In genomic region chr16:38344941-38345725, GRCm38 (mm10) we compare ENCODE assay signal across 9 mouse cellular contexts. TPM values are rescaled to one million over a fixed set of nuclear protein-coding genes. Genes with fewer than 3 reads are reported as not detected.
A peak's percentile ranks its signal among the peaks of the same experiment; 100 is the strongest.
DNase-seq lines count a peak whose midpoint lies in the region; ATAC-seq and TF ChIP-seq lines count a peak whose summit lies in the region.
"Had no signal": no experiment of that assay in that cellular context is flagged by ENCODE, and none has a peak within 500 bp of the region (broad histone marks: within the 10 kb centered on the region; RNA-seq: fewer than 3 reads in every experiment).

No protein-coding gene starts in this region.

- H3K4me3 ChIP-seq in gastrocnemius, adult 2 months = no peak overlapping the region; the same call in 1 of the 2 replicates
- no peak overlapping the region for H3K4me3 ChIP-seq in neural tube, embryonic 15.5 days (replicated peaks)
- no peak overlapping the region for H3K4me3 ChIP-seq in hindbrain, postnatal 0 days (ENCODE audit: low read length)
- no peak overlapping the region for H3K4me3 ChIP-seq in stomach, postnatal 0 days (ENCODE audit: low read depth, low read length)

- peaks cover 9% of the 10 kb centered on the region for H3K36me3 ChIP-seq in neural tube, embryonic 15.5 days
- 0 out of 2 replicates have a peak, but pooled peaks cover 3% of the 10 kb centered on the region for H3K36me3 ChIP-seq in hindbrain, postnatal 0 days (ENCODE audit: insufficient read depth, low read length)
- no peaks in the 10 kb centered on the region for H3K36me3 ChIP-seq in stomach, postnatal 0 days (ENCODE audit: control insufficient read depth, insufficient read depth, low read length)

- no peaks in the 10 kb centered on the region for H3K9me3 ChIP-seq in neural tube, embryonic 15.5 days (replicated peaks)
- H3K9me3 ChIP-seq in hindbrain, postnatal 0 days (ENCODE audit: low read length) = no peaks in the 10 kb centered on the region
- H3K9me3 ChIP-seq in stomach, postnatal 0 days (ENCODE audit: control insufficient read depth, low read length) = no peaks in the 10 kb centered on the region

- TF ChIP-seq EP300 in stomach, postnatal 0 days (optimal IDR thresholded peaks at IDR 0.05) = no peak

- H3K4me2 ChIP-seq in neural tube, embryonic 15.5 days = no peak overlapping the region
- no peak overlapping the region for H3K4me2 ChIP-seq in hindbrain, postnatal 0 days (ENCODE audit: low read depth, low read length)
- H3K4me2 ChIP-seq in stomach, postnatal 0 days (replicated peaks; ENCODE audit: low read depth) = no peak overlapping the region

- TF ChIP-seq CTCF in gastrocnemius, adult 2 months (IDR thresholded peaks at IDR 0.05) = peak; percentile 73
- TF ChIP-seq CTCF in hindbrain, postnatal 0 days (IDR thresholded peaks at IDR 0.05; ENCODE audit: low read depth) = peak; percentile 68
- TF ChIP-seq CTCF in stomach, postnatal 0 days (IDR thresholded peaks at IDR 0.05; ENCODE audit: low read depth) = peak; percentile 73

- peaks cover 20% of the 10 kb centered on the region for H3K4me1 ChIP-seq in neural tube, embryonic 15.5 days
- H3K4me1 ChIP-seq in hindbrain, postnatal 0 days (ENCODE audit: insufficient read depth, low read length) = no peaks in the 10 kb centered on the region
- H3K4me1 ChIP-seq in stomach, postnatal 0 days (replicated peaks; ENCODE audit: control insufficient read depth, insufficient read depth) = 0 out of 2 replicates have a peak, but pooled peaks cover 2% of the 10 kb centered on the region

- H3K27me3 ChIP-seq in neural tube, embryonic 15.5 days (replicated peaks) = no peaks in the 10 kb centered on the region
- no peaks in the 10 kb centered on the region for H3K27me3 ChIP-seq in hindbrain, postnatal 0 days (ENCODE audit: insufficient read depth, low read length)
- H3K27me3 ChIP-seq in stomach, postnatal 0 days (ENCODE audit: control insufficient read depth, insufficient read depth, low read length) = no peaks in the 10 kb centered on the region

- 91% methylated on average over 3 of the region's 3 CpGs for WGBS in neural tube, embryonic 15.5 days
- 78% methylated on average over 3 of the region's 3 CpGs for WGBS in hindbrain, postnatal 0 days
- WGBS in stomach, postnatal 0 days = 68% methylated on average over 3 of the region's 3 CpGs

- peak overlapping the region; percentile 31; the same call in 1 of the 2 replicates for H3K27ac ChIP-seq in gastrocnemius, adult 2 months
- no peak overlapping the region for H3K27ac ChIP-seq in neural tube, embryonic 15.5 days (replicated peaks)
- no peak overlapping the region for H3K27ac ChIP-seq in hindbrain, postnatal 0 days
- no peak overlapping the region for H3K27ac ChIP-seq in stomach, postnatal 0 days (replicated peaks)

- no peak overlapping the region for H3K9ac ChIP-seq in neural tube, embryonic 15.5 days (replicated peaks)
- no peak overlapping the region for H3K9ac ChIP-seq in hindbrain, postnatal 0 days (replicated peaks; ENCODE audit: low read length)
- no peak overlapping the region for H3K9ac ChIP-seq in stomach, postnatal 0 days (ENCODE audit: low read length)

- no peak for DNase-seq in gastrocnemius, adult 2 months
- no peak for DNase-seq in gastrocnemius, postnatal 36 days
- DNase-seq in neural tube, embryonic 10.5 days (ENCODE audit: extremely low spot score, low spot score) = peak; percentile 23
- DNase-seq in hindbrain, postnatal 0 days (ENCODE audit: low spot score) = peak; percentile 93
- no peak for DNase-seq in stomach, postnatal 0 days (ENCODE audit: low spot score)
- no peak for DNase-seq in layer of hippocampus, adult 9-10 months (ENCODE audit: low spot score)
- DNase-seq in testis, postnatal 10 days (ENCODE audit: low spot score) = no peak

- no peak for ATAC-seq in neural tube, embryonic 15.5 days (ENCODE audit: low FRiP score)
- ATAC-seq in hindbrain, postnatal 0 days = 0 out of 2 replicates have a peak, but pooled peaks have one; percentile 39
- ATAC-seq in stomach, postnatal 0 days (ENCODE audit: low FRiP score, low TSS enrichment) = peak; percentile 28; the same call in 1 of the 2 replicates

- intact Hi-C loops in gastrocnemius, adult 2 months (cut with DNase I) = loop anchor here (1.0 to 2.0 kb wide), 2 partner anchors 138 to 161 kb away; no protein-coding TSS in a partner anchor
- intact Hi-C loops in gastrocnemius, postnatal 36 days (cut with DNase I) = loop anchor here (2.0 kb wide), 2 partner anchors 138 to 162 kb away; no protein-coding TSS in a partner anchor

RNA-seq across cellular contexts. Expression of gene Cox17, which starts 1.7 kb away (rescaled TPM):
- 100 to 1,000 TPM; 138 to 190 TPM for total RNA-seq in gastrocnemius, adult 2 months (2021)
- total RNA-seq in gastrocnemius, postnatal 36 days (2021) = 100 to 1,000 TPM; 121 to 152 TPM
- 95.8 and 101 TPM in 2 replicates for polyA plus RNA-seq in neural tube, embryonic 15.5 days (2015; fragmentation: Nextera tagmentation; extraction: Ambion mirVana)
- 12.2 and 24.5 TPM in 2 replicates for total RNA-seq in hindbrain, postnatal 0 days (2014; rRNA removed)
- polyA plus RNA-seq in hindbrain, postnatal 0 days (2015; fragmentation: Nextera tagmentation; extraction: Ambion mirVana) = 78.5 and 90.1 TPM in 2 replicates
- 301 and 327 TPM in 2 replicates for polyA plus RNA-seq in stomach, postnatal 0 days (2015; fragmentation: Nextera tagmentation; extraction: Ambion mirVana)

RNA-seq across cellular contexts. Expression of gene Gm21987, which starts 1.7 kb away (rescaled TPM):
- not detected for total RNA-seq in gastrocnemius, adult 2 months (2021)
- not detected for total RNA-seq in gastrocnemius, postnatal 36 days (2021)
- 0.72 TPM in 1 of 2 replicates, not detected in the other for polyA plus RNA-seq in neural tube, embryonic 15.5 days (2015; fragmentation: Nextera tagmentation; extraction: Ambion mirVana)
- total RNA-seq in hindbrain, postnatal 0 days (2014; rRNA removed) = not detected in 2 replicates
- polyA plus RNA-seq in hindbrain, postnatal 0 days (2015; fragmentation: Nextera tagmentation; extraction: Ambion mirVana) = not detected in 2 replicates
- polyA plus RNA-seq in stomach, postnatal 0 days (2015; fragmentation: Nextera tagmentation; extraction: Ambion mirVana) = not detected in 2 replicates
- total RNA-seq: left cerebral cortex, postnatal 10 days had no signal

RNA-seq across cellular contexts. Expression of gene Maats1, which starts 3.2 kb away (rescaled TPM):
- not detected for total RNA-seq in gastrocnemius, adult 2 months (2021)
- not detected for total RNA-seq in gastrocnemius, postnatal 36 days (2021)
- 0.40 and 0.88 TPM in 2 replicates for polyA plus RNA-seq in neural tube, embryonic 15.5 days (2015; fragmentation: Nextera tagmentation; extraction: Ambion mirVana)
- total RNA-seq in hindbrain, postnatal 0 days (2014; rRNA removed) = 1.4 TPM in 2 replicates
- 0.86 and 1.4 TPM in 2 replicates for polyA plus RNA-seq in hindbrain, postnatal 0 days (2015; fragmentation: Nextera tagmentation; extraction: Ambion mirVana)
- 0.27 and 0.44 TPM in 2 replicates for polyA plus RNA-seq in stomach, postnatal 0 days (2015; fragmentation: Nextera tagmentation; extraction: Ambion mirVana)

RNA-seq across cellular contexts. Expression of gene Popdc2, which starts 16.9 kb away (rescaled TPM):
- total RNA-seq in gastrocnemius, adult 2 months (2021) = 10 to 100 TPM; 55.5 to 61.6 TPM
- 10 to 100 TPM; 60.2 to 61.4 TPM for total RNA-seq in gastrocnemius, postnatal 36 days (2021)
- 1.0 and 2.0 TPM in 2 replicates for polyA plus RNA-seq in neural tube, embryonic 15.5 days (2015; fragmentation: Nextera tagmentation; extraction: Ambion mirVana)
- total RNA-seq in hindbrain, postnatal 0 days (2014; rRNA removed) = 0.10 and 0.40 TPM in 2 replicates
- 0.83 and 1.0 TPM in 2 replicates for polyA plus RNA-seq in hindbrain, postnatal 0 days (2015; fragmentation: Nextera tagmentation; extraction: Ambion mirVana)
- polyA plus RNA-seq in stomach, postnatal 0 days (2015; fragmentation: Nextera tagmentation; extraction: Ambion mirVana) = 10.4 and 11.5 TPM in 2 replicates

RNA-seq across cellular contexts. Expression of gene Nr1i2, which starts 50.5 kb away (rescaled TPM):
- not detected for total RNA-seq in gastrocnemius, adult 2 months (2021)
- total RNA-seq in gastrocnemius, postnatal 36 days (2021) = not detected
- 0.63 TPM in 1 of 2 replicates, not detected in the other for polyA plus RNA-seq in neural tube, embryonic 15.5 days (2015; fragmentation: Nextera tagmentation; extraction: Ambion mirVana)
- total RNA-seq in hindbrain, postnatal 0 days (2014; rRNA removed) = not detected in 2 replicates
- 0.05 TPM in 1 of 2 replicates, not detected in the other for polyA plus RNA-seq in hindbrain, postnatal 0 days (2015; fragmentation: Nextera tagmentation; extraction: Ambion mirVana)
- polyA plus RNA-seq in stomach, postnatal 0 days (2015; fragmentation: Nextera tagmentation; extraction: Ambion mirVana) = 10.6 and 13.6 TPM in 2 replicates
- total RNA-seq: left cerebral cortex, postnatal 10 days had no signal

Comparison
In these comparisons a context has a peak if more than half of its experiments do, and no peak if none do; other contexts are left out.
1. DNase-seq: peak in neural tube, embryonic 10.5 days (single experiment) and hindbrain, postnatal 0 days (single experiment); none in gastrocnemius, adult 2 months (single experiment), gastrocnemius, postnatal 36 days (0 of 2), stomach, postnatal 0 days (single experiment), layer of hippocampus, adult 9-10 months (single experiment) and testis, postnatal 10 days (single experiment).
2. Peak in every context shown above with its lines, with median percentiles within 50 percentile points of each other: CTCF ChIP-seq.